Mouse (Mus musculus): ENCODE data around the gene Rnf157.

Gene Rnf157

GRCm38 (mm10) chr11:116293538-116294137 is 119.2 kb downstream of the Rnf157 start:
- no peak for DNase-seq

DNA sequence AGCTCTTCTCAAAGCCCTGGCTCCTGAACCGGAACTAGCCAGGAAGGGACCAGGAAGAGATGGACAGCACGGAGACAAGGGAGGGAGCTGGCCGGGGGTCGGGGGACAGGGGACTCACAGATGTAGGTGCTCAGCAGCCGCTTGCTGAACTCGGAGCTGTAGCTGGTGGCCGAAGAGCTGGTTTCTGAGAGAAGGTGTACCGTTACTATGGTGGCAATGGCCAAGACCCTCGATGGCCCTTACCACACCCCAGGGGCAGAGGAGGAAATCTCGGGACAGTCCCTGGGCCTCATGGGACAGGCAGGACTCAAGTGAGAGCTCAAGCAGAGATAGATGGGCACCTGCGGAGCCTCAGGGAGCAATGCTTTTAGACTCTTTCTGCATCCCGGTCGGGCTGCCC is 120.4 kb downstream of the Rnf157 start:
- no peak for DNase-seq

GRCm38 (mm10) chr11:116290556-116290955 is 122.3 kb downstream of the Rnf157 start:
- DNase-seq, result no peak

- no peak for DNase-seq
Observed at GRCm38 (mm10) chr11:116287351-116287750, 125.5 kb downstream of the Rnf157 start.

Data from lung, postnatal 14 days (tissue).